Mouse (Mus musculus) small intestine, adult 2 months (tissue): ENCODE measurements around the gene Chrd. TPM values are rescaled to one million over a fixed set of nuclear protein-coding genes. Genes with fewer than 3 reads are reported as not detected.

Source experiments
- H3K27ac ChIP-seq: fragments of 200-500 bp; 2 replicates; pipeline ENCODE4 v1.5.1; 2012; ENCODE audit warnings: low read depth, low read length, control low read depth, inconsistent platforms; ENCODE audit not compliant: insufficient read depth
- H3K27me3 ChIP-seq: fragments of 200-500 bp; 2 replicates; pipeline ENCODE4 v1.6.1; 2012; ENCODE audit warnings: mild to moderate bottlenecking, moderate library complexity, low read length, inconsistent platforms; ENCODE audit not compliant: control insufficient read depth, insufficient read depth
- H3K36me3 ChIP-seq: fragments of 200-500 bp; 2 replicates; pipeline ENCODE4 v1.6.1; 2012; ENCODE audit warnings: mild to moderate bottlenecking, low read length, control low read depth, inconsistent platforms; ENCODE audit not compliant: control insufficient read depth, insufficient read depth
- H3K4me1 ChIP-seq: fragments of 200-500 bp; 2 replicates; pipeline ENCODE4 v1.6.1; 2012; ENCODE audit warnings: low read length, inconsistent platforms, mixed read lengths; ENCODE audit not compliant: control insufficient read depth, insufficient read depth, insufficient read length
- H3K4me3 ChIP-seq: fragments of 200-500 bp; 2 replicates; pipeline ENCODE4 v1.5.1; 2012; ENCODE audit warnings: low read depth, mild to moderate bottlenecking, control low read depth, inconsistent platforms, low read length, moderate library complexity
- CTCF ChIP-seq: fragments of 200-500 bp; IDR thresholded peaks from 2 replicates; pipeline ENCODE4 v1.5.1; 2012; ENCODE audit warnings: low read depth, mild to moderate bottlenecking, control low read depth, inconsistent platforms, low read length, moderate library complexity, mixed read lengths; ENCODE audit not compliant: insufficient replicate concordance, insufficient read length; ENCODE audit errors: extremely low read depth
- POLR2A ChIP-seq: fragments of 200-500 bp; IDR thresholded peaks from 2 replicates; pipeline ENCODE4 v1.6.1; 2012; ENCODE audit warnings: low read depth, mild to moderate bottlenecking, control low read depth, inconsistent platforms, low read length, moderate library complexity
- WGBS: fragments of 180-500 bp; shearing (Covaris S2); methylation state at CpG from one replicate; pipeline ENCODE4 v1.1.7; 2018; 5-methylcytosine and 5-hydroxymethylcytosine counted together
- polyA plus RNA-seq: library from polyadenylated mRNA; depleted of rRNA; stranded (reverse); fragments of >200 nt; gene quantifications from 2 replicates; pipeline ENCODE4 v1.2.3, GENCODE M21; 2012

The Chrd gene
- polyA plus RNA-seq, 1 experiment = 3.3 TPM

- WGBS = 80% methylated on average over 5 of the region's 5 CpGs
- Histone ChIP-seq H3K27ac (no peak overlapping the region), H3K4me1 (peaks cover 8% of the 10 kb centered on the region), H3K4me3 (no peak overlapping the region), H3K27me3 (peaks cover 20% of the 10 kb centered on the region), H3K36me3 (no peaks in the 10 kb centered on the region)
- TF ChIP-seq CTCF (no peak), POLR2A (no peak)
These were observed 2.7 kb downstream of the Chrd start for GRCm38 (mm10) chr16:20735651-20736050.

GRCm38 (mm10) chr16:20736168-20736567 lies 3.2 kb downstream of the Chrd start:
- 85% methylated on average over 7 of the region's 7 CpGs for WGBS
- H3K27me3 ChIP-seq = peaks cover 20% of the 10 kb centered on the region
- H3K27ac ChIP-seq = no peak overlapping the region
- no peak overlapping the region for H3K4me3 ChIP-seq
- H3K4me1 ChIP-seq = peaks cover 6% of the 10 kb centered on the region
- TF ChIP-seq POLR2A = no peak
- TF ChIP-seq CTCF = no peak
- no peaks in the 10 kb centered on the region for H3K36me3 ChIP-seq

GRCm38 (mm10) chr16:20736823-20737222 lies 3.9 kb downstream of the Chrd start:
- TF ChIP-seq POLR2A (no peak), CTCF (no peak)
- H3K4me1 ChIP-seq = peaks cover 6% of the 10 kb centered on the region
- H3K27ac ChIP-seq = no peak overlapping the region
- H3K36me3 ChIP-seq = no peaks in the 10 kb centered on the region
- peaks cover 20% of the 10 kb centered on the region for H3K27me3 ChIP-seq
- 85% methylated on average over 5 of the region's 5 CpGs for WGBS
- no peak overlapping the region for H3K4me3 ChIP-seq

GRCm38 (mm10) chr16:20739845-20740244 lies 6.9 kb downstream of the Chrd start:
- Histone ChIP-seq H3K4me3 (no peak overlapping the region), H3K4me1 (no peaks in the 10 kb centered on the region), H3K27me3 (no peaks in the 10 kb centered on the region), H3K36me3 (no peaks in the 10 kb centered on the region), H3K27ac (no peak overlapping the region)
- WGBS = 92% methylated on average over 9 of the region's 9 CpGs
- TF ChIP-seq CTCF (no peak), POLR2A (no peak)

GRCm38 (mm10) chr16:20746641-20747040 lies 13.7 kb downstream of the Chrd start:
- 11% methylated on average over 6 of the region's 6 CpGs for WGBS
- Histone ChIP-seq H3K27me3 (no peaks in the 10 kb centered on the region), H3K4me1 (no peaks in the 10 kb centered on the region), H3K27ac (no peak overlapping the region), H3K4me3 (no peak overlapping the region), H3K36me3 (no peaks in the 10 kb centered on the region)
- TF ChIP-seq POLR2A (no peak), CTCF (no peak)

DNA sequence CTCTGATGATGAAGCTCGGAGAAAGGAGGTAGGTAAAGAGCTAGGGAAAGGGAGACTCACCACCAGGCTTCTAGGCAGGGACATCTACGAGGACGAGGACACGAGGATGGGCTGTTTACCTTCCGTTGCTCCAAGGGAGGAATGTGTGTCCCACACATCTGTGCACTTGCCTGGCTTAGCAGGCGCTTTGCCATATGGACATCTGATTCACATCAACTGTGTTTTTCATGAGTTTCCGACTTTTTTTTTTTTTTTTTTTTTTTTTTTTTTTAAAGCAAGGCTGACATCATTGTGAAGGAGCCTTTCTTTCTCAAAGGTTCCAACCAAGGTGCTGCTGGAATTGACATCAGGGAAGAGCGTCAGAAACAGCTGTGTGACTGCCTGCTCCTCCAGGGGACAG lies 17.6 kb downstream of the Chrd start:
- Histone ChIP-seq H3K27me3 (no peaks in the 10 kb centered on the region), H3K36me3 (no peaks in the 10 kb centered on the region), H3K27ac (no peak overlapping the region), H3K4me3 (no peak overlapping the region), H3K4me1 (no peaks in the 10 kb centered on the region)
- TF ChIP-seq CTCF (no peak), POLR2A (no peak)
- WGBS = 66% methylated on average over 8 of the region's 8 CpGs

- TF ChIP-seq POLR2A (no peak), CTCF (no peak)
- no peaks in the 10 kb centered on the region for H3K4me1 ChIP-seq
- 75% methylated on average over 5 of the region's 5 CpGs for WGBS
- H3K27ac ChIP-seq = no peak overlapping the region
- H3K4me3 ChIP-seq = no peak overlapping the region
- H3K36me3 ChIP-seq = no peaks in the 10 kb centered on the region
- no peaks in the 10 kb centered on the region for H3K27me3 ChIP-seq
These were observed 23.1 kb downstream of the Chrd start for GRCm38 (mm10) chr16:20756052-20756451.

- H3K4me3 ChIP-seq = no peak overlapping the region
- WGBS = 83% methylated on average over 1 of the region's 1 CpGs
- no peaks in the 10 kb centered on the region for H3K4me1 ChIP-seq
- H3K27me3 ChIP-seq = no peaks in the 10 kb centered on the region
- no peak for TF ChIP-seq CTCF
- H3K27ac ChIP-seq = no peak overlapping the region
- H3K36me3 ChIP-seq = no peaks in the 10 kb centered on the region
These were observed 24.5 kb downstream of the Chrd start for GRCm38 (mm10) chr16:20757385-20757784.
